Mouse (Mus musculus) heart, postnatal 0 days (tissue): Measurements from ENCODE around the gene Col6a3. TPM values are rescaled to one million over a fixed set of nuclear protein-coding genes. Genes with fewer than 3 reads are reported as not detected.

Experiments used
- ATAC-seq: fragments of 200-750 bp; cut with Nextera tagmentation; 2 replicates; pipeline ENCODE4 v1.8.0; 2017; ENCODE audit warnings: low read depth, moderate number of reproducible peaks, moderate library complexity; ENCODE audit not compliant: insufficient read depth
- DNase-seq: peaks from one replicate; pipeline ENCODE4 v3.0.0-alpha.2; 2016; ENCODE audit warnings: low spot score
- H3K27ac ChIP-seq: fragments of 300-500 bp; sonication (generic); 2 replicates; pipeline ENCODE4 v1.5.1; 2014; ENCODE audit warnings: low read depth, mild to moderate bottlenecking
- H3K27me3 ChIP-seq: fragments of 300-500 bp; sonication (generic); 2 replicates; pipeline ENCODE4 v1.6.1; 2014; ENCODE audit warnings: low read length, mixed read lengths; ENCODE audit not compliant: control insufficient read depth, insufficient read depth
- H3K36me3 ChIP-seq: fragments of 300-500 bp; sonication (generic); replicated peaks from 2 replicates; pipeline ENCODE4 v1.6.1; 2014; ENCODE audit warnings: low read length, mixed read lengths; ENCODE audit not compliant: control insufficient read depth, insufficient read depth
- H3K4me1 ChIP-seq: fragments of 300-500 bp; sonication (generic); 2 replicates; pipeline ENCODE4 v1.6.1; 2014; ENCODE audit warnings: antibody characterized with exemption; ENCODE audit not compliant: control insufficient read depth, insufficient read depth
- H3K4me2 ChIP-seq: fragments of 300-500 bp; sonication (generic); 2 replicates; pipeline ENCODE4 v1.6.1; 2014; ENCODE audit warnings: low read depth, mild to moderate bottlenecking, low read length, moderate library complexity
- H3K4me3 ChIP-seq: fragments of 300-500 bp; sonication (generic); 2 replicates; pipeline ENCODE4 v1.5.1; 2014; ENCODE audit warnings: low read depth, low read length
- H3K9ac ChIP-seq: fragments of 300-500 bp; sonication (generic); replicated peaks from 2 replicates; pipeline ENCODE4 v1.6.1; 2014; ENCODE audit warnings: low read depth, low read length, mixed read lengths
- H3K9me3 ChIP-seq: fragments of 300-500 bp; sonication (generic); replicated peaks from 2 replicates; pipeline ENCODE4 v1.6.1; 2016; ENCODE audit warnings: low read length; ENCODE audit not compliant: control insufficient read depth
- CTCF ChIP-seq: IDR thresholded peaks from 2 replicates; pipeline ENCODE4 v1.5.1; 2016; ENCODE audit warnings: antibody characterized with exemption, control low read depth, low read depth
- EP300 ChIP-seq: IDR thresholded peaks from 2 replicates; pipeline ENCODE4 v1.6.1; 2016; ENCODE audit warnings: antibody characterized with exemption, low read depth
- WGBS: fragments of 180-500 bp; shearing (Covaris S2); extraction: QIAGEN DNeasy Blood & Tissue Kit; methylation state at CpG from one replicate; pipeline ENCODE4 v1.1.7; 2014; 5-methylcytosine and 5-hydroxymethylcytosine counted together
- polyA plus RNA-seq: library from polyadenylated mRNA; unstranded; fragments of >200 nt; fragmentation: Nextera tagmentation; extraction: Ambion mirVana; gene quantifications from 2 replicates; pipeline ENCODE4 v1.2.1, GENCODE M21; 2015
- total RNA-seq: library from RNA; depleted of rRNA; stranded (reverse); fragments of >200 nt; gene quantifications from 2 replicates; pipeline ENCODE4 v1.2.3, GENCODE M21; 2014; ENCODE audit warnings: low replicate concordance

Col6a3 gene
- total and polyA plus RNA-seq, 2 experiments from 2014 or later = 14.2 to 110 TPM

GRCm38 (mm10) chr1:90870581-90870980 lies 26.8 kb upstream of the Col6a3 start:
- Histone ChIP-seq H3K9ac (no peak overlapping the region), H3K27me3 (no peaks in the 10 kb centered on the region), H3K4me3 (no peak overlapping the region), H3K4me2 (no peak overlapping the region), H3K9me3 (0 out of 2 replicates have a peak, but pooled peaks cover 6% of the 10 kb centered on the region), H3K4me1 (no peaks in the 10 kb centered on the region), H3K36me3 (no peaks in the 10 kb centered on the region), H3K27ac (no peak overlapping the region)
- TF ChIP-seq CTCF (no peak), EP300 (no peak)
- ATAC-seq (no peak), DNase-seq (peak; percentile 37)
- 62% methylated on average over 2 of the region's 2 CpGs for WGBS

DNA sequence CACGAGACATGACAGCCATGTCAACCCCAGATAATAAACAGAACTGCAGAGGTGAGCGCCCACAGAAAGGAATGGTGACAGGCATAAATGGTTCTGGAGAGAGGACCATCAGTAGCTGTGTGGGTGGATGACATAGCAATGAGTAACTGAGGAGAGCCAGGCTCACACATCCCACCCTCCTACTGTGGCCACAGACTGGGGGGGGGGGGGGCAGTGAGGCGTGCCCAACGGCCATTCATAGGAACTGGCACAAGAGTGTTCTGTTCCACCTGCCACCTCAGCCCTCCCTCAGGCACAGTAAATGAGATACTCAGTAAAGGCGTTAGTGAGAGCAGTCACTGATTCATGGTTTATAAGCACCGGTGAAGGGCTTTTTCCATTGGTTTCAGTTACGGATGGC lies 23.0 kb upstream of the Col6a3 start:
- 76% methylated on average over 5 of the region's 7 CpGs for WGBS
- no peak overlapping the region for H3K4me2 ChIP-seq
- H3K27me3 ChIP-seq = no peaks in the 10 kb centered on the region
- TF ChIP-seq CTCF = no peak
- no peak for TF ChIP-seq EP300
- H3K9me3 ChIP-seq = 0 out of 2 replicates have a peak, but pooled peaks cover 3% of the 10 kb centered on the region
- H3K9ac ChIP-seq = no peak overlapping the region
- no peaks in the 10 kb centered on the region for H3K36me3 ChIP-seq
- no peaks in the 10 kb centered on the region for H3K4me1 ChIP-seq
- DNase-seq = no peak
- ATAC-seq = no peak
- H3K4me3 ChIP-seq = no peak overlapping the region
- H3K27ac ChIP-seq = no peak overlapping the region

- Histone ChIP-seq H3K27ac (no peak overlapping the region), H3K9me3 (no peaks in the 10 kb centered on the region), H3K4me3 (no peak overlapping the region), H3K36me3 (no peaks in the 10 kb centered on the region), H3K4me2 (no peak overlapping the region), H3K9ac (no peak overlapping the region), H3K4me1 (no peaks in the 10 kb centered on the region), H3K27me3 (no peaks in the 10 kb centered on the region)
- 76% methylated on average over 5 of the region's 5 CpGs for WGBS
- DNase-seq (no peak), ATAC-seq (no peak)
- no peak for TF ChIP-seq EP300
- TF ChIP-seq CTCF = no peak
Observed at GRCm38 (mm10) chr1:90855880-90856279, 12.1 kb upstream of the Col6a3 start.

- H3K4me1 ChIP-seq = no peaks in the 10 kb centered on the region
- no peaks in the 10 kb centered on the region for H3K9me3 ChIP-seq
- no peaks in the 10 kb centered on the region for H3K27me3 ChIP-seq
- 23% methylated on average over 8 of the region's 8 CpGs for WGBS
- no peaks in the 10 kb centered on the region for H3K36me3 ChIP-seq
- TF ChIP-seq CTCF = peak; percentile 76
- no peak for TF ChIP-seq EP300
- H3K27ac ChIP-seq = no peak overlapping the region
- ATAC-seq = peak; percentile 55; the same call in 1 of the 2 replicates
- H3K9ac ChIP-seq = no peak overlapping the region
- no peak overlapping the region for H3K4me3 ChIP-seq
- no peak overlapping the region for H3K4me2 ChIP-seq
- no peak for DNase-seq
Observed at GRCm38 (mm10) chr1:90849836-90850235, 6.1 kb upstream of the Col6a3 start.

GRCm38 (mm10) chr1:90845206-90845605 lies 1.4 kb upstream of the Col6a3 start:
- DNase-seq = no peak
- no peaks in the 10 kb centered on the region for H3K27me3 ChIP-seq
- WGBS = 68% methylated on average over 10 of the region's 10 CpGs

More at GRCm38 (mm10) chr1:90845206-90845605, 1.4 kb upstream of the Col6a3 start:
- H3K9me3 ChIP-seq = no peaks in the 10 kb centered on the region
- H3K4me1 ChIP-seq = no peaks in the 10 kb centered on the region
- ATAC-seq = no peak
- H3K36me3 ChIP-seq = no peaks in the 10 kb centered on the region
- H3K27ac ChIP-seq = no peak overlapping the region
- no peak overlapping the region for H3K4me3 ChIP-seq
- H3K4me2 ChIP-seq = no peak overlapping the region
- no peak overlapping the region for H3K9ac ChIP-seq
- no peak for TF ChIP-seq CTCF
- no peak for TF ChIP-seq EP300
